Mouse (Mus musculus) MEL (cell line): ENCODE data around the gene Btbd3. TPM values are rescaled to one million over a fixed set of nuclear protein-coding genes. Genes with fewer than 3 reads are reported as not detected.

Experiments used
- DNase-seq: peaks from one replicate; pipeline ENCODE4 v3.0.0; 2011; ENCODE audit warnings: low read depth, low spot score
- H3K27ac ChIP-seq: 2 replicates; pipeline ENCODE4 v1.5.1; 2012; ENCODE audit warnings: low read depth, mild to moderate bottlenecking, control low read depth, low read length, moderate library complexity; ENCODE audit not compliant: control insufficient read depth
- H3K27me3 ChIP-seq, 2 experiments: fragments of 150-350 bp in 1 of 2; sonication (generic) in 1 of 2; 2 replicates each; pipeline ENCODE4 v1.6.1; 2012; ENCODE audit warnings: low read length in 2 of 2, mild to moderate bottlenecking in 2 of 2, improper control_type of control experiment in 1 of 2, moderate library complexity in 1 of 2; ENCODE audit not compliant: insufficient read depth in 2 of 2, control insufficient read depth in 1 of 2
- H3K36me3 ChIP-seq, 2 experiments: 2 replicates each; pipeline ENCODE4 v1.6.1; 2012 to 2014; ENCODE audit warnings: low read length in 2 of 2, improper control_type of control experiment in 1 of 2, inconsistent platforms in 1 of 2, mild to moderate bottlenecking in 1 of 2; ENCODE audit not compliant: insufficient read depth in 2 of 2, control insufficient read depth in 1 of 2
- H3K4me1 ChIP-seq, 2 experiments: fragments of 150-350 bp in 1 of 2; sonication (generic) in 1 of 2; 2 replicates each; pipeline ENCODE4 v1.6.1; 2012; ENCODE audit warnings: low read length in 2 of 2, improper control_type of control experiment in 1 of 2, mild to moderate bottlenecking in 1 of 2; ENCODE audit not compliant: insufficient read depth in 2 of 2, control insufficient read depth in 1 of 2
- H3K4me3 ChIP-seq, 2 experiments: fragments of 150-350 bp in 1 of 2; sonication (generic) in 1 of 2; 2 replicates each; pipeline ENCODE4 v1.5.1; 2012; ENCODE audit warnings: low read depth in 2 of 2, low read length in 2 of 2, mild to moderate bottlenecking in 2 of 2, moderate library complexity in 2 of 2, control low read depth in 1 of 2, improper control_type of control experiment in 1 of 2; ENCODE audit not compliant: control insufficient read depth in 1 of 2, insufficient read depth in 1 of 2
- H3K79me2 ChIP-seq: 2 replicates; pipeline ENCODE4 v1.6.1; 2012; ENCODE audit warnings: mild to moderate bottlenecking, low read length, moderate library complexity; ENCODE audit not compliant: control insufficient read depth, poor library complexity, insufficient read depth
- H3K9ac ChIP-seq: 2 replicates; pipeline ENCODE4 v1.6.1; 2012; ENCODE audit warnings: low read depth, mild to moderate bottlenecking, control low read depth, low read length, moderate library complexity; ENCODE audit not compliant: control insufficient read depth, poor library complexity, severe bottlenecking
- H3K9me3 ChIP-seq: fragments of 150-350 bp; sonication (generic); replicated peaks from 2 replicates; pipeline ENCODE4 v1.6.1; 2012; ENCODE audit warnings: mild to moderate bottlenecking, low read length, improper control_type of control experiment, moderate library complexity; ENCODE audit not compliant: insufficient read depth
- CHD2 ChIP-seq: IDR thresholded peaks from 2 replicates; pipeline ENCODE4 v1.6.1; 2011; ENCODE audit warnings: low read length, improper control_type of control experiment
- CTCF ChIP-seq, 3 experiments: IDR thresholded peaks in 2 of 3; conservative IDR thresholded peaks in 1 of 3; 2 replicates each; pipeline ENCODE4 v1.5.1; 2011 to 2012; ENCODE audit warnings: low read length in 3 of 3, low read depth in 2 of 3, mild to moderate bottlenecking in 2 of 3, improper control_type of control experiment in 1 of 3, inconsistent platforms in 1 of 3, mixed read lengths in 1 of 3, moderate library complexity in 1 of 3; ENCODE audit not compliant: control insufficient read depth in 1 of 3, insufficient read depth in 1 of 3, poor library complexity in 1 of 3, severe bottlenecking in 1 of 3
- E2F4 ChIP-seq: IDR thresholded peaks from 2 replicates; pipeline ENCODE4 v1.6.1; 2011; ENCODE audit warnings: low read depth, low read length, improper control_type of control experiment, borderline replicate concordance
- ELF1 ChIP-seq: IDR thresholded peaks from 2 replicates; pipeline ENCODE4 v1.6.1; 2014; ENCODE audit warnings: low read depth, mild to moderate bottlenecking, inconsistent platforms, low read length, improper control_type of control experiment, moderate library complexity
- EP300 ChIP-seq, 2 experiments: IDR thresholded peaks; 2 replicates each; pipeline ENCODE4 v1.6.1; 2011; ENCODE audit warnings: improper control_type of control experiment in 2 of 2, low read length in 2 of 2, low read depth in 1 of 2, mild to moderate bottlenecking in 1 of 2
- ETS1 ChIP-seq: IDR thresholded peaks from 2 replicates; pipeline ENCODE4 v1.6.1; 2012; ENCODE audit warnings: low read depth, mild to moderate bottlenecking, inconsistent platforms, low read length, improper control_type of control experiment, moderate library complexity
- GABPA ChIP-seq: IDR thresholded peaks from 2 replicates; pipeline ENCODE4 v1.6.1; 2012; ENCODE audit warnings: low read depth, mild to moderate bottlenecking, inconsistent platforms, low read length, improper control_type of control experiment, moderate library complexity
- GATA1 ChIP-seq: IDR thresholded peaks from 2 replicates; pipeline ENCODE4 v1.6.1; 2011; ENCODE audit warnings: low read depth, low read length, improper control_type of control experiment
- HCFC1 ChIP-seq: IDR thresholded peaks from 2 replicates; pipeline ENCODE4 v1.6.1; 2012; ENCODE audit warnings: low read depth, mild to moderate bottlenecking, inconsistent platforms, low read length, improper control_type of control experiment, moderate library complexity
- JUND ChIP-seq: IDR thresholded peaks from 2 replicates; pipeline ENCODE4 v1.6.1; 2011; ENCODE audit warnings: low read depth, mild to moderate bottlenecking, improper control_type of control experiment, low read length
- MAFK ChIP-seq: IDR thresholded peaks from 2 replicates; pipeline ENCODE4 v1.6.1; 2011; ENCODE audit warnings: low read depth, mild to moderate bottlenecking, low read length, improper control_type of control experiment, borderline replicate concordance
- MAZ ChIP-seq: IDR thresholded peaks from 2 replicates; pipeline ENCODE4 v1.6.1; 2012; ENCODE audit warnings: low read depth, mild to moderate bottlenecking, inconsistent platforms, low read length, improper control_type of control experiment
- MYB ChIP-seq: IDR thresholded peaks from 2 replicates; pipeline ENCODE4 v1.6.1; 2011; ENCODE audit warnings: mild to moderate bottlenecking, low read depth, low read length, improper control_type of control experiment
- MYC ChIP-seq: IDR thresholded peaks from 2 replicates; pipeline ENCODE4 v1.6.1; 2011; ENCODE audit warnings: low read depth, mild to moderate bottlenecking, low read length, improper control_type of control experiment, moderate library complexity
- POLR2A ChIP-seq, 2 experiments: IDR thresholded peaks; 2 replicates each; pipeline ENCODE4 v1.6.1; 2011 to 2012; ENCODE audit warnings: low read length in 2 of 2, mild to moderate bottlenecking in 2 of 2, control low read depth in 1 of 2, improper control_type of control experiment in 1 of 2, low read depth in 1 of 2, moderate library complexity in 1 of 2; ENCODE audit not compliant: control insufficient read depth in 1 of 2, insufficient read depth in 1 of 2, poor library complexity in 1 of 2
- POLR2AphosphoS2 ChIP-seq: IDR thresholded peaks from 2 replicates; pipeline ENCODE4 v1.6.1; 2011; ENCODE audit warnings: low read length, improper control_type of control experiment
- POLR2AphosphoS5 ChIP-seq: IDR thresholded peaks from 2 replicates; pipeline ENCODE4 v1.6.1; 2012; ENCODE audit warnings: low read depth, borderline replicate concordance, mild to moderate bottlenecking, inconsistent platforms, low read length, moderate library complexity, mixed read lengths
- RAD21 ChIP-seq: IDR thresholded peaks from 2 replicates; pipeline ENCODE4 v1.6.1; 2011; ENCODE audit warnings: mild to moderate bottlenecking, low read depth, low read length, improper control_type of control experiment
- SIN3A ChIP-seq: IDR thresholded peaks from 2 replicates; pipeline ENCODE4 v1.6.1; 2012; ENCODE audit warnings: low read length, improper control_type of control experiment, inconsistent platforms
- SMC3 ChIP-seq: IDR thresholded peaks from 2 replicates; pipeline ENCODE4 v1.6.1; 2011; ENCODE audit warnings: low read depth, low read length, improper control_type of control experiment
- TBP ChIP-seq: IDR thresholded peaks from 2 replicates; pipeline ENCODE4 v1.8.0; 2011; ENCODE audit warnings: low read depth, low read length, improper control_type of control experiment
- TCF12 ChIP-seq: IDR thresholded peaks from 2 replicates; pipeline ENCODE4 v1.6.1; 2014; ENCODE audit warnings: low read depth, mild to moderate bottlenecking, inconsistent platforms, low read length, improper control_type of control experiment, moderate library complexity
- USF1 ChIP-seq: IDR thresholded peaks from 2 replicates; pipeline ENCODE4 v1.6.1; 2014; ENCODE audit warnings: low read depth, mild to moderate bottlenecking, inconsistent platforms, low read length, improper control_type of control experiment, moderate library complexity
- ZMIZ1 ChIP-seq: IDR thresholded peaks from 2 replicates; pipeline ENCODE4 v1.6.1; 2012; ENCODE audit warnings: low read depth, mild to moderate bottlenecking, inconsistent platforms, low read length, improper control_type of control experiment, moderate library complexity
- polyA plus RNA-seq, 2 experiments: library from polyadenylated mRNA; stranded (reverse) in 1 of 2; unstranded in 1 of 2; fragments of >175 nt in 1 of 2; fragments of >200 nt in 1 of 2; gene quantifications; 2 replicates each; pipeline versions ENCODE4 v1.2.1 to v1.2.4; 2012; ENCODE audit warnings: low replicate concordance in 2 of 2, low read depth in 1 of 2; ENCODE audit not compliant: insufficient read length in 2 of 2, insufficient read depth in 1 of 2, missing spikeins in 1 of 2
- total RNA-seq: library from RNA; depleted of rRNA; stranded (reverse); fragments of 300-350 nt; gene quantifications from 2 replicates; pipeline ENCODE4 v1.2.3, GENCODE M21; 2012

The Btbd3 gene
- total and polyA plus RNA-seq, 3 experiments = not detected

DNA sequence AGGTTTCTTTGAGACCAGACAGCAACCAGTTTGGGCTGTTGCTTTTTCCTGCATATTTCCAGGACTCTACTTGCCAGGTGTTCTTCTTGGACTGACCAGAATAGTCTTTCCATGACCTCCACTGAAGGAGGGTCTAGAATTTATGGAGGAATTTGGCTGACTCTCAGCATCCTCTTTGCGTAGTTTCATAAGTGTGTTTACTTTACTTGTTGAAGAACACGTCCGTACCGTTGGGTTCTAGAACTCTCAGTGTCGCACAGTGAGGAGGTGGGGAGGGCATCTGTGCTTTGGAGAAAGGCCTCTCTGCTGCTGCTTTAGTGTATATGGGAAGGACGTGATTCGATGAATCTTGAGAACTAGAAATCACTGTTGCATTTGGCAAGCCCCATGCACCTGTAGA lies 4.8 kb downstream of the Btbd3 start:
- H3K79me2 ChIP-seq = no peaks in the 10 kb centered on the region
- no peak for TF ChIP-seq ELF1
- no peak for TF ChIP-seq POLR2AphosphoS5
- no peak for TF ChIP-seq ZMIZ1
- TF ChIP-seq SIN3A = no peak
- TF ChIP-seq E2F4 = no peak
- TF ChIP-seq USF1 = no peak
- TF ChIP-seq RAD21 = no peak
- no peak for TF ChIP-seq ETS1
- TF ChIP-seq HCFC1 = no peak
- TF ChIP-seq GABPA = no peak
- TF ChIP-seq MAFK = no peak

DNA sequence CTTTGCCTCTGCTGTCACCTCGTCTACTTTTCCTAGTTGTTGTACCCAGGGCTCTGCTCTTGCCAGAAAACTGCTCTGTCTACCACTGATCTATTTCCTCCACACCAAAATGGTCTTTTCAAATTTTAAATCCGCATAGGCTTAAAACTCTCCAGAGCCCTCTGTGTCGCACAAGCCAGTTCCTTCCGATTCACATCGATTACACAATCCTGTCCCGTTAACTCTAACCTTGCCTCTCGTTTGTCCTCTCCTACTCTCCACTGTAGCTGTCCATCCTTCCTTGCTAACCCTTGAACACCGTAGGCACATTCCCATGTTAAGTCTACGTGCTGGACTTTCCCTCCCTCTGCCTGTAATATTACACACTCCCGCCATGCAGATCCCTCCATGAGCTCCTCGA lies 6.5 kb downstream of the Btbd3 start:
- Histone ChIP-seq H3K27ac (no peak overlapping the region), H3K9ac (no peak overlapping the region), H3K9me3 (no peaks in the 10 kb centered on the region), H3K79me2 (no peaks in the 10 kb centered on the region), H3K36me3 (no peaks in the 10 kb centered on the region), H3K4me3 (no peak overlapping the region), H3K4me1 (no peaks in the 10 kb centered on the region), H3K27me3 (no peaks in the 10 kb centered on the region)
- DNase-seq = no peak
- no peak for TF ChIP-seq E2F4
- no peak for TF ChIP-seq SMC3
- TF ChIP-seq POLR2AphosphoS5 = no peak
- no peak for TF ChIP-seq TCF12
- TF ChIP-seq MYB = no peak
- TF ChIP-seq POLR2A (IDR thresholded peaks at IDR 0.05; ENCODE audit: control insufficient read depth in 1 of 2, insufficient read depth in 1 of 2, low read depth in 1 of 2, low read length in 2 of 2, poor library complexity in 1 of 2) = no peak
- no peak for TF ChIP-seq TBP
- no peak for TF ChIP-seq CTCF (IDR thresholded peaks at IDR 0.05 in 2 of 3, conservative IDR thresholded peaks at IDR 0.05 in 1 of 3; ENCODE audit: control insufficient read depth in 1 of 3, insufficient read depth in 1 of 3, low read depth in 2 of 3, low read length in 3 of 3, poor library complexity in 1 of 3, severe bottlenecking in 1 of 3)
- no peak for TF ChIP-seq POLR2AphosphoS2
- TF ChIP-seq JUND = no peak
- TF ChIP-seq ELF1 = no peak
- no peak for TF ChIP-seq CHD2
- TF ChIP-seq MAFK = no peak
- TF ChIP-seq ZMIZ1 = no peak
- TF ChIP-seq EP300 (IDR thresholded peaks at IDR 0.05; ENCODE audit: low read depth in 1 of 2, low read length in 2 of 2) = no peak
- no peak for TF ChIP-seq MAZ
- no peak for TF ChIP-seq MYC
- TF ChIP-seq GATA1 = no peak

More for the DNA sequence above, 4.8 kb downstream of the Btbd3 start:
- no peak overlapping the region for H3K27ac ChIP-seq
- no peak overlapping the region for H3K9ac ChIP-seq
- no peaks in the 10 kb centered on the region for H3K4me1 ChIP-seq
- H3K4me3 ChIP-seq = no peak overlapping the region
- no peaks in the 10 kb centered on the region for H3K9me3 ChIP-seq
- no peaks in the 10 kb centered on the region for H3K36me3 ChIP-seq
- no peaks in the 10 kb centered on the region for H3K27me3 ChIP-seq
- DNase-seq = no peak
